Mouse (Mus musculus) hindbrain, embryonic 14.5 days (tissue): Measurements from ENCODE around the gene Crybg3. TPM values are rescaled to one million over a fixed set of nuclear protein-coding genes. Genes with fewer than 3 reads are reported as not detected.

Experiments
- ATAC-seq: fragments of 200-750 bp; cut with Nextera tagmentation; 2 replicates; pipeline ENCODE4 v1.8.0; 2017; ENCODE audit warnings: moderate number of reproducible peaks, mild to moderate bottlenecking, moderate TSS enrichment, moderate library complexity; ENCODE audit not compliant: low FRiP score
- DNase-seq: peaks from one replicate; pipeline ENCODE4 v3.0.0-alpha.2; 2015; ENCODE audit warnings: low spot score
- H3K27ac ChIP-seq: fragments of 300-500 bp; sonication (generic); 2 replicates; pipeline ENCODE4 v1.5.1; 2014; ENCODE audit warnings: mild to moderate bottlenecking, moderate library complexity
- H3K27me3 ChIP-seq: fragments of 300-500 bp; sonication (generic); 2 replicates; pipeline ENCODE4 v1.6.1; 2014; ENCODE audit warnings: mild to moderate bottlenecking, low read length, mixed read lengths; ENCODE audit not compliant: control insufficient read depth, insufficient read depth
- H3K36me3 ChIP-seq: fragments of 300-500 bp; sonication (generic); replicated peaks from 2 replicates; pipeline ENCODE4 v1.6.1; 2014; ENCODE audit not compliant: control insufficient read depth, insufficient read depth
- H3K4me1 ChIP-seq: fragments of 300-500 bp; sonication (generic); replicated peaks from 2 replicates; pipeline ENCODE4 v1.6.1; 2014; ENCODE audit warnings: antibody characterized with exemption, low read length, mixed read lengths; ENCODE audit not compliant: control insufficient read depth, insufficient read depth
- H3K4me2 ChIP-seq: fragments of 300-500 bp; sonication (generic); replicated peaks from 2 replicates; pipeline ENCODE4 v1.6.1; 2014; ENCODE audit warnings: mild to moderate bottlenecking, moderate library complexity
- H3K4me3 ChIP-seq: fragments of 300-500 bp; sonication (generic); replicated peaks from 2 replicates; pipeline ENCODE4 v1.5.1; 2014; ENCODE audit warnings: mild to moderate bottlenecking, low read length
- H3K9ac ChIP-seq: fragments of 300-500 bp; sonication (generic); 2 replicates; pipeline ENCODE4 v1.6.1; 2014
- H3K9me3 ChIP-seq: fragments of 300-500 bp; sonication (generic); 2 replicates; pipeline ENCODE4 v1.6.1; 2016; ENCODE audit warnings: low read length; ENCODE audit not compliant: control insufficient read depth
- WGBS: fragments of 180-500 bp; shearing (Covaris S2); extraction: QIAGEN DNeasy Blood & Tissue Kit; methylation state at CpG from one replicate; pipeline ENCODE4 v1.1.7; 2014; 5-methylcytosine and 5-hydroxymethylcytosine counted together
- polyA plus RNA-seq: library from polyadenylated mRNA; unstranded; fragments of >200 nt; fragmentation: Nextera tagmentation; extraction: Ambion mirVana; gene quantifications from 2 replicates; pipeline ENCODE4 v1.2.1, GENCODE M21; 2014

Gene Crybg3
- polyA plus RNA-seq, result 2.5 and 3.6 TPM in 2 replicates

DNA sequence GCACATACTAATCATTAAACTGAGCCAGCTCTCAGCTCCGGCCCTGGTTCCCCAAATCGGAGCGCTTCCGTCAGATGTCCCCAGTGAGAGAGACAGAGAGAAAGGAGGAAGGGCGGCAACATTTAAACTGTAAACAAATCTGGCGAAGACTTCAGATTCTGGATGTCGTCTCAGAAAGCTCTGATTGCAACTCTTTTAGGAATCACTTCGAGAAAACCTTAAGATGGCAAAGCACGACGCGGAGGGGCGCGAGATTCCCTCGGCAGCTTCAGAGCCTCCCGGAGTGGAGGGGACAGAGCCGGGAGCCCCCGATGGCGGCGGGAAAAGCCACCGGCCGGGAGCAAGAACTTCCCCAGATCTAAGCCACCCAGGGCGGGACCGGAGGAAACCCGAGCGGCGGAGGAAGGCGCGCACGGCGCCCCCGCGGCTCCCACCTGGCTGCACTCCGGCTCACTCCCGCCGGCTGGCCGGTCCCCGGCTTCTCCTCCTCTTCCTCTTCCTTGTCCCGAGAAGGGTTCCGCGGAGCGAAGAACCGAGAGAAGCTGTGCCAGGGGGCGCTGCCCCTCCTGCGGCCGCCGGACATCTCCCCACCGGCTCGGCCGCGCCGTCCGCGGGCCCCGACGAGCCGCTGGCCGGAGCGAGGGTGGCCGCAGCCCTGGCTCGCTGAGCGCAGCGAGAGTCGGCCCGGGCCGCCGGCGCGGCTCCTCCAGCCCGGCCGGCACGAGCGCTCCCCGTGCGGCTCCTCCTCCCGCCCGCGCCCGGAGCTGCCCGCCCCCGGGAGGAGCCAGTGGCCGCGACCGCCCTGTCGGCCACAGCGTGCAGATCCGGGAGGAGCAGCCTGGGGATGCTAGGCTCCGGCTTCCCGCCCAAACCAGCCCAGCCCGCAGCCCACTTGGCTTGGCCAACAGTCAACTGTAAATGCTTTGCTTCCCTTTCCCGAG, at the start of gene Crybg3:
TSS of gene Crybg3 (minus strand) at position 669 of the 941 bp plus-strand sequence.
- under 1% methylated on average over 88 of the region's 90 CpGs for WGBS
- Histone ChIP-seq H3K4me3 (peak within 1 kb of the TSS; percentile 84), H3K36me3 (no peaks in the 10 kb centered on the region), H3K4me1 (peaks cover 6% of the 10 kb centered on the region), H3K4me2 (peak within 1 kb of the TSS; percentile 85), H3K9ac (peak within 1 kb of the TSS; percentile 64), H3K9me3 (no peaks in the 10 kb centered on the region), H3K27me3 (0 out of 2 replicates have a peak, but pooled peaks cover 5% of the 10 kb centered on the region), H3K27ac (peak within 1 kb of the TSS; percentile 65)
- ATAC-seq, result peak; percentile 78
- peak; percentile 42 for DNase-seq

- no peak for ATAC-seq
- 53% methylated on average over 2 of the region's 2 CpGs for WGBS
- H3K27ac ChIP-seq, result no peak overlapping the region
These were observed 43.0 kb upstream of the Crybg3 start for GRCm38 (mm10) chr16:59643766-59644165.

GRCm38 (mm10) chr16:59639985-59640384, 39.2 kb upstream of the Crybg3 start:
- Histone ChIP-seq H3K4me1 (0 out of 2 replicates have a peak, but pooled peaks cover 8% of the 10 kb centered on the region), H3K9me3 (no peaks in the 10 kb centered on the region), H3K36me3 (no peaks in the 10 kb centered on the region), H3K9ac (no peak overlapping the region), H3K4me3 (peak overlapping the region; percentile 65), H3K4me2 (peak overlapping the region; percentile 64), H3K27me3 (no peaks in the 10 kb centered on the region), H3K27ac (peak overlapping the region; percentile 96)
- ATAC-seq (no peak), DNase-seq (no peak)
- WGBS, result 90% methylated on average over 3 of the region's 3 CpGs

More at GRCm38 (mm10) chr16:59643766-59644165, 43.0 kb upstream of the Crybg3 start:
- Histone ChIP-seq H3K27me3 (no peaks in the 10 kb centered on the region), H3K4me3 (no peak overlapping the region), H3K4me1 (no peaks in the 10 kb centered on the region), H3K36me3 (no peaks in the 10 kb centered on the region), H3K4me2 (no peak overlapping the region), H3K9me3 (no peaks in the 10 kb centered on the region), H3K9ac (no peak overlapping the region)
- DNase-seq, result no peak

- no peaks in the 10 kb centered on the region for H3K27me3 ChIP-seq
- WGBS, result under 1% methylated on average over 42 of the region's 46 CpGs
- no peaks in the 10 kb centered on the region for H3K36me3 ChIP-seq
- peak; percentile 99 for ATAC-seq
- peak within 1 kb of the TSS; percentile 64 for H3K4me2 ChIP-seq
- H3K4me1 ChIP-seq, result 0 out of 2 replicates have a peak, but pooled peaks cover 8% of the 10 kb centered on the region
- H3K27ac ChIP-seq, result peak within 1 kb of the TSS; percentile 96
- H3K4me3 ChIP-seq, result peak within 1 kb of the TSS; percentile 65
- peak within 1 kb of the TSS; percentile 69 for H3K9ac ChIP-seq
- peak; percentile 96 for DNase-seq
- no peaks in the 10 kb centered on the region for H3K9me3 ChIP-seq
These were observed 38.4 kb upstream of the Crybg3 start, which contains the start of gene Arl6 for GRCm38 (mm10) chr16:59639102-59639691. Gene Arl6 (minus strand): TSS chr16:59639391.

- 83% methylated on average over 2 of the region's 2 CpGs for WGBS
- Histone ChIP-seq H3K27ac (no peak overlapping the region), H3K9ac (no peak overlapping the region), H3K4me1 (0 out of 2 replicates have a peak, but pooled peaks cover 8% of the 10 kb centered on the region), H3K27me3 (no peaks in the 10 kb centered on the region), H3K4me3 (no peak overlapping the region), H3K4me2 (no peak overlapping the region), H3K9me3 (no peaks in the 10 kb centered on the region), H3K36me3 (peaks cover 10% of the 10 kb centered on the region)
- no peak for DNase-seq
- no peak for ATAC-seq
These were observed 33.8 kb upstream of the Crybg3 start for GRCm38 (mm10) chr16:59634598-59634997.

DNA sequence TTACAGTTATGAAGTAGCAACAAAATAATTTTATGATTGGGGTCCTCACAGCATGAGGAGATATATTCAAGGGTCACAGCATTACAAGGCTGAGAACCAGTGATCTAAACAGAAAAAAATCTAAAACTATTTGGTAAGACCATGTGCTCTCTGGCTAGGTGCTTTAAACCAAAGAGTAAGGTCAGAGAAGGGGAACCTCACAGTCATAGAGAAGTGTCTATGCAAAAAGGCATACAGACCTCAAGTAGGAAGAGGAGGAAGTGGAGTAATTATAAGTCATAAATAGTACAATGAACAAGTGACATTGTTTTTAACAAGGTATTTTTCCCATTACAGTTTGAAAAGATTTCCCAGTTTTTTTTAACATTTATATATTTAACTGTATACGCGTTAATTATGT, 20.8 kb upstream of the Crybg3 start:
- H3K27me3 ChIP-seq, result no peaks in the 10 kb centered on the region
- no peak overlapping the region for H3K4me2 ChIP-seq
- no peaks in the 10 kb centered on the region for H3K4me1 ChIP-seq
- H3K4me3 ChIP-seq, result no peak overlapping the region
- ATAC-seq, result no peak
- no peak overlapping the region for H3K27ac ChIP-seq
- H3K36me3 ChIP-seq, result no peaks in the 10 kb centered on the region; the same call in 1 of the 2 replicates
- no peaks in the 10 kb centered on the region for H3K9me3 ChIP-seq
- no peak overlapping the region for H3K9ac ChIP-seq
- WGBS, result 98% methylated on average over 2 of the region's 2 CpGs
- no peak for DNase-seq

DNA sequence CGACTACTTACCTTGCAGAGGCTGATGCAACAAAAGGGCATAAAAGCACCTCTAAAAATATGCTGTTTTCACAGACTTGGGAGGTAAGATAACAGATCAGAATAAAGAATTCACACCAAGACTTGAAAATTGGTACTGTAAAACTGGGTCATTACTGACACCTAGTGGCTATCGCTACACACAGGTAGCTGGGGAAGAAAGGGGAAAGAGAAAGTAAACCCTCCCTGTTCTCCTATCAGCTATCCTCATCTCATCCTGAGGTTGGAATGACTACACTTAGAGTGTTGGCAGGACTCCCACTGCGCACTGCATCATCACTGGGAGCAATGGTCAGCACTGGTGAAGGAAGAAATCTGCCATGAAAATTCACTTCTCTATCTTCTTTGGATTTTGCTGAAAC, 16.4 kb upstream of the Crybg3 start:
- Histone ChIP-seq H3K4me1 (no peaks in the 10 kb centered on the region), H3K27ac (no peak overlapping the region), H3K4me3 (no peak overlapping the region), H3K4me2 (no peak overlapping the region), H3K9ac (no peak overlapping the region), H3K27me3 (no peaks in the 10 kb centered on the region), H3K9me3 (no peaks in the 10 kb centered on the region), H3K36me3 (no peaks in the 10 kb centered on the region; the same call in 1 of the 2 replicates)
- WGBS, result 49% methylated on average over 3 of the region's 3 CpGs
- ATAC-seq (peak; percentile 74; the same call in 1 of the 2 replicates), DNase-seq (peak; percentile 80)

GRCm38 (mm10) chr16:59615675-59616074, 14.9 kb upstream of the Crybg3 start:
- Histone ChIP-seq H3K9me3 (no peaks in the 10 kb centered on the region), H3K27me3 (no peaks in the 10 kb centered on the region), H3K4me2 (no peak overlapping the region), H3K36me3 (peaks cover 4% of the 10 kb centered on the region; the same call in 1 of the 2 replicates), H3K27ac (no peak overlapping the region), H3K4me3 (no peak overlapping the region), H3K9ac (no peak overlapping the region), H3K4me1 (no peaks in the 10 kb centered on the region)
- DNase-seq (no peak), ATAC-seq (no peak)
- WGBS, result 71% methylated on average over 3 of the region's 3 CpGs

- Histone ChIP-seq H3K9ac (no peak overlapping the region), H3K9me3 (no peaks in the 10 kb centered on the region), H3K4me1 (no peaks in the 10 kb centered on the region), H3K27me3 (no peaks in the 10 kb centered on the region), H3K36me3 (peaks cover 7% of the 10 kb centered on the region; the same call in 1 of the 2 replicates), H3K27ac (no peak overlapping the region), H3K4me3 (no peak overlapping the region), H3K4me2 (no peak overlapping the region)
- ATAC-seq, result no peak
- no peak for DNase-seq
- 90% methylated on average over 1 of the region's 1 CpGs for WGBS
These were observed 10.0 kb upstream of the Crybg3 start for GRCm38 (mm10) chr16:59610750-59611149.
